Mouse (Mus musculus) G1E-ER4 (cell line): ENCODE data around the gene Hoxd10. TPM values are rescaled to one million over a fixed set of nuclear protein-coding genes. Genes with fewer than 3 reads are reported as not detected.

ENCODE experiments used
- GATA1 ChIP-seq: IDR thresholded peaks from one replicate; pipeline ENCODE4 v1.8.0; 2012; ENCODE audit warnings: low read length, inconsistent platforms
- polyA plus RNA-seq: library from polyadenylated mRNA; stranded (reverse); fragments of >175 nt; gene quantifications from 2 replicates; pipeline ENCODE4 v1.2.3, GENCODE M21; 2012

Gene Hoxd10
- polyA plus RNA-seq, 1 experiment: not detected

- TF ChIP-seq GATA1: no peak
Observed at GRCm38 (mm10) chr2:74695383-74695782, 3.7 kb downstream of the Hoxd10 start.

GRCm38 (mm10) chr2:74695813-74696430, 4.2 kb downstream of the Hoxd10 start:
- no peak for TF ChIP-seq GATA1

- no peak for TF ChIP-seq GATA1
Observed at GRCm38 (mm10) chr2:74696442-74697335, 5.0 kb downstream of the Hoxd10 start.

- TF ChIP-seq GATA1: no peak
Observed at GRCm38 (mm10) chr2:74697567-74698121, 5.9 kb downstream of the Hoxd10 start, which contains the start of gene Hoxd9. TSS of gene Hoxd9 (plus strand) at chr2:74697727.

GRCm38 (mm10) chr2:74698201-74699052, 6.7 kb downstream of the Hoxd10 start:
- no peak for TF ChIP-seq GATA1

- no peak for TF ChIP-seq GATA1
Observed at GRCm38 (mm10) chr2:74699053-74699430, 7.3 kb downstream of the Hoxd10 start.

- TF ChIP-seq GATA1: no peak
Observed at GRCm38 (mm10) chr2:74699664-74700545, 8.2 kb downstream of the Hoxd10 start.

GRCm38 (mm10) chr2:74700546-74701112, 8.9 kb downstream of the Hoxd10 start:
- TF ChIP-seq GATA1: no peak

GRCm38 (mm10) chr2:74701949-74702819, 10.5 kb downstream of the Hoxd10 start:
- no peak for TF ChIP-seq GATA1

- no peak for TF ChIP-seq GATA1
Observed at GRCm38 (mm10) chr2:74702820-74703219, 11.1 kb downstream of the Hoxd10 start.

GRCm38 (mm10) chr2:74703317-74703716, 11.6 kb downstream of the Hoxd10 start:
- TF ChIP-seq GATA1: no peak

- no peak for TF ChIP-seq GATA1
Observed at GRCm38 (mm10) chr2:74703720-74704392, 12.1 kb downstream of the Hoxd10 start.
